Mouse (Mus musculus) thymus, adult 2 months (tissue): Measurements from ENCODE around the gene Calm1.

Source experiments
- CTCF ChIP-seq: fragments of 200-500 bp; IDR thresholded peaks from 2 replicates; pipeline ENCODE4 v1.5.1; 2012; ENCODE audit warnings: mild to moderate bottlenecking, control low read depth, low read length, moderate library complexity, borderline replicate concordance; ENCODE audit not compliant: control insufficient read depth, poor library complexity, insufficient read depth; ENCODE audit errors: extremely low read depth
- POLR2A ChIP-seq: fragments of 200-500 bp; IDR thresholded peaks from 2 replicates; pipeline ENCODE4 v1.6.1; 2012; ENCODE audit warnings: mild to moderate bottlenecking, low read length, control low read depth, moderate library complexity; ENCODE audit not compliant: control insufficient read depth, poor library complexity, insufficient read depth; ENCODE audit errors: extremely low read depth

- TF ChIP-seq CTCF (no peak), POLR2A (no peak)
These were observed 31.0 kb upstream of the Calm1 start for GRCm38 (mm10) chr12:100167931-100168871.
